Mouse (Mus musculus) neural tube, embryonic 11.5 days (tissue): Measurements from ENCODE around the gene Nbea. TPM values are rescaled to one million over a fixed set of nuclear protein-coding genes. Genes with fewer than 3 reads are reported as not detected.

Source experiments
- ATAC-seq: fragments of 200-750 bp; cut with Nextera tagmentation; 2 replicates; pipeline ENCODE4 v1.8.0; 2017; ENCODE audit warnings: moderate number of reproducible peaks, mild to moderate bottlenecking, moderate TSS enrichment, moderate library complexity; ENCODE audit not compliant: insufficient read depth, low FRiP score, low TSS enrichment
- DNase-seq: peaks from one replicate; pipeline ENCODE4 v3.0.0-alpha.2; 2015; ENCODE audit warnings: low spot score
- H3K27ac ChIP-seq: fragments of 300-500 bp; sonication (generic); 2 replicates; pipeline ENCODE4 v1.5.1; 2014; ENCODE audit warnings: low read depth, mild to moderate bottlenecking, low read length
- H3K27me3 ChIP-seq: fragments of 300-500 bp; sonication (generic); 2 replicates; pipeline ENCODE4 v1.6.1; 2014; ENCODE audit warnings: mild to moderate bottlenecking, low read length, mixed read lengths; ENCODE audit not compliant: control insufficient read depth, insufficient read depth
- H3K36me3 ChIP-seq: fragments of 300-500 bp; sonication (generic); 2 replicates; pipeline ENCODE4 v1.6.1; 2014; ENCODE audit warnings: mild to moderate bottlenecking, low read length, moderate library complexity, mixed read lengths; ENCODE audit not compliant: control insufficient read depth, insufficient read depth
- H3K4me1 ChIP-seq: fragments of 300-500 bp; sonication (generic); 2 replicates; pipeline ENCODE4 v1.6.1; 2014; ENCODE audit warnings: low read length, mixed read lengths; ENCODE audit not compliant: control insufficient read depth, insufficient read depth
- H3K4me2 ChIP-seq: fragments of 300-500 bp; sonication (generic); 2 replicates; pipeline ENCODE4 v1.6.1; 2014; ENCODE audit warnings: low read depth, mild to moderate bottlenecking, moderate library complexity
- H3K4me3 ChIP-seq: fragments of 300-500 bp; sonication (generic); 2 replicates; pipeline ENCODE4 v1.5.1; 2014; ENCODE audit warnings: low read depth, low read length
- H3K9ac ChIP-seq: fragments of 300-500 bp; sonication (generic); 2 replicates; pipeline ENCODE4 v1.6.1; 2014; ENCODE audit warnings: mild to moderate bottlenecking, low read length
- H3K9me3 ChIP-seq: fragments of 300-500 bp; sonication (generic); 2 replicates; pipeline ENCODE4 v1.6.1; 2016; ENCODE audit warnings: low read length; ENCODE audit not compliant: control insufficient read depth
- WGBS: fragments of 180-500 bp; shearing (Covaris S2); extraction: QIAGEN DNeasy Blood & Tissue Kit; methylation state at CpG from one replicate; pipeline ENCODE4 v1.1.7; 2014; 5-methylcytosine and 5-hydroxymethylcytosine counted together
- polyA plus RNA-seq: library from polyadenylated mRNA; unstranded; fragments of >200 nt; fragmentation: Nextera tagmentation; extraction: Ambion mirVana; gene quantifications from 2 replicates; pipeline ENCODE4 v1.2.1, GENCODE M21; 2014

The Nbea gene
- polyA plus RNA-seq, 1 experiment from 2014 or later: 18.8 TPM

DNA sequence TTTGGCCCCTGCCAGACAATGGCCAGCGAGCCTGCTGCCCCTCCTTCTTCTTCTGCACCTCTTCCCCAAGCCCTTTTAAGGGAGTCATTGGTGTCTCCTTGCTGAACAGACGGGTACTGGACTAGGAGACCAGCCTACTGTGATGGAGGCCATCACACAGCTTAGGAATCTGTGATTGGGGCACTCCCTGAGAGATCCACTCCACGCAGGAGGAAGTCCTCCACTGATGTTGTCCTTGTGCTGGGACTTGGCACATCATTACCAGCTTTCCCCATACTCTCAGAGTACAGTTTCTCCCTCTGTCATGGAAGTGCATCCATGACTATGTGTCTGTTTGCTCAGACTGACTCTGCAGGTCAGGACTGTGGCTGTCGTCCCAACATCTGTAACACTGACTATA is 531.6 kb downstream of the Nbea start:
- WGBS: 83% methylated on average over 4 of the region's 4 CpGs
- Histone ChIP-seq H3K27me3 (no peaks in the 10 kb centered on the region), H3K27ac (no peak overlapping the region), H3K9me3 (no peaks in the 10 kb centered on the region), H3K9ac (no peak overlapping the region), H3K36me3 (no peaks in the 10 kb centered on the region), H3K4me1 (0 out of 2 replicates have a peak, but pooled peaks cover 2% of the 10 kb centered on the region), H3K4me3 (no peak overlapping the region), H3K4me2 (no peak overlapping the region)
- ATAC-seq (no peak), DNase-seq (no peak)

DNA sequence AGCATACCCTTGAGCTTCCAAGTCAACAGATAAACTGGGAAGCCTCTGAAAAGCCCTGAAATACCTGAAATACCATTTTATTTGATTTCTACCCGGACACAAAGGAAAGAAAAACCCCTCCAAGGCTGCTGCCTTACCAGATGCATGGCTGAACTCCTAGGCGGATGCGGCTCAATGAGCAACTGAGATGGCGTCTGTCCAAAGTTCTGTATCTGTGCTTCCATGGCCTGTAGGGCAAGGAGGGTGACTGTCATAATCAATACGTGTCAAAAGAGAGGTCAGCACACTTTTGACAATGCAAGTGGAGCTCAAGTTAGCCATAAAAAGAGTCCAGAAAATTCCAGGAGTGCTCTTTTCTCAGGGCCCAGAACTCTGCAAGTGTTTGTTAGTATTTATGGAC is 534.0 kb downstream of the Nbea start:
- Histone ChIP-seq H3K4me3 (no peak overlapping the region), H3K36me3 (no peaks in the 10 kb centered on the region), H3K4me2 (no peak overlapping the region), H3K9ac (no peak overlapping the region), H3K27ac (no peak overlapping the region), H3K27me3 (no peaks in the 10 kb centered on the region), H3K9me3 (no peaks in the 10 kb centered on the region), H3K4me1 (peaks cover 8% of the 10 kb centered on the region; the same call in 1 of the 2 replicates)
- DNase-seq: no peak
- no peak for ATAC-seq
- 86% methylated on average over 5 of the region's 5 CpGs for WGBS

DNA sequence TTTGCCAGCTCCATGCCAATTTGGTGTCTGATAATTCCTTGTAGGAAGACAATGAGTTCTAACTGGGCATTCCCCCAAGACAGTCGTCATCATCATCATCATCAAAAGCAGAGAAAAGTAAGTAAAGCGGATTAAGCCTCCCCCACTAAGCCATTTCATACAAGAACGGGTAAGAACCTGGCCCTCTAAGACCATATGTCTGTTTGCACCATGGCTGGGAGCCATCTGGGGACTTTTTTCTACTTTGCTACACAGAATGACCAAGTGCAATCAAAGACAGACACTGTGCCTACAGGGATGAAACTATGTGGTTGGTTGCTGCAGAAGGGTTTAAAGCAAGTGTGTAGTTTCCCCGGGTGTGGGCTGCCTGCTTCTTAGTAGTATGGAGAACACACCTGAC is 535.2 kb downstream of the Nbea start:
- Histone ChIP-seq H3K27ac (no peak overlapping the region), H3K27me3 (no peaks in the 10 kb centered on the region), H3K36me3 (no peaks in the 10 kb centered on the region), H3K4me2 (no peak overlapping the region), H3K9me3 (no peaks in the 10 kb centered on the region), H3K4me1 (peaks cover 11% of the 10 kb centered on the region; the same call in 1 of the 2 replicates), H3K4me3 (no peak overlapping the region), H3K9ac (no peak overlapping the region)
- ATAC-seq: no peak
- no peak for DNase-seq
- WGBS: 83% methylated on average over 4 of the region's 4 CpGs

DNA sequence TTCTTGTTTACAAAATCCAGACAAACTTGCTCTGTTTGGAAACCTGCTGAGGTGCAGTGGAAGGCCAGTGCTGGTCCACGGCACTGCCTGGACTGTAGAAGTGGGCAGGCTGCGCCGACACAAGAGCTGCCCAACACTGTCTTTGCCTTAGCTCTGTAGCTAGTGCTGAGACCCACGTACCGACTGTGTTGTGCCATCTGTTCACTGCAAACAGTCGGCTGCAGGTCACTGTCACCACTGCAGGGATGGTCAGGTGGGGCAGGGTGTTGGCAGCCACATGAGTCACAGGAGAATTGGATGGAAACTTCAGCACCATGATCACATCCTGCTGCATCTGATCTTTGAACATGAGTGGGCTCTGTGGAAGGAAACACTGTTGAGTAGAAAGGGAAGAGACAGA is 536.3 kb downstream of the Nbea start:
- Histone ChIP-seq H3K36me3 (no peaks in the 10 kb centered on the region), H3K9ac (no peak overlapping the region), H3K4me1 (peaks cover 11% of the 10 kb centered on the region; the same call in 1 of the 2 replicates), H3K9me3 (no peaks in the 10 kb centered on the region), H3K4me2 (no peak overlapping the region), H3K4me3 (no peak overlapping the region), H3K27ac (no peak overlapping the region), H3K27me3 (no peaks in the 10 kb centered on the region)
- 76% methylated on average over 6 of the region's 6 CpGs for WGBS
- DNase-seq (no peak), ATAC-seq (no peak)

DNA sequence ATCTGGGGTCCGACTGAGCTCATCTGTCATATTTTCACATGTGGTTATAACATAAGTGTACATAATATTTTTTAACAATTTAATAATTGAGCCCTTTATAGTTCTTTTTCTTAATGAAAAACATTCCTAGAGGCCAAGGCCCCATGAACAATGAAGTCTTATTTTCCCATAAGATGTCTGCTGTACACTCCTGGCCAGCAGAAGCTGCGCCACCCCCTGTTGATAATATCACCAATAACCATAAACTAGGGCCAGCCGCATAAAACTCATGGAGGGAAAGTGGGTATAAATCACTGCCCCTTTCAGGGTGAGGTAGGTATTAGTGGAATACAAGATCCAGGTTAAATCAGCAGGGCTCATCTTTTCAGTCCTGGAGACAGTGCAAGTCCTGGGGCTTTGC is 537.1 kb downstream of the Nbea start:
- ATAC-seq: no peak
- H3K27me3 ChIP-seq: no peaks in the 10 kb centered on the region
- 70% methylated on average over 3 of the region's 3 CpGs for WGBS
- peaks cover 11% of the 10 kb centered on the region; the same call in 1 of the 2 replicates for H3K4me1 ChIP-seq
- H3K9ac ChIP-seq: no peak overlapping the region
- no peak for DNase-seq
- no peak overlapping the region for H3K27ac ChIP-seq
- H3K9me3 ChIP-seq: no peaks in the 10 kb centered on the region
- no peak overlapping the region for H3K4me3 ChIP-seq
- no peak overlapping the region for H3K4me2 ChIP-seq
- H3K36me3 ChIP-seq: no peaks in the 10 kb centered on the region

DNA sequence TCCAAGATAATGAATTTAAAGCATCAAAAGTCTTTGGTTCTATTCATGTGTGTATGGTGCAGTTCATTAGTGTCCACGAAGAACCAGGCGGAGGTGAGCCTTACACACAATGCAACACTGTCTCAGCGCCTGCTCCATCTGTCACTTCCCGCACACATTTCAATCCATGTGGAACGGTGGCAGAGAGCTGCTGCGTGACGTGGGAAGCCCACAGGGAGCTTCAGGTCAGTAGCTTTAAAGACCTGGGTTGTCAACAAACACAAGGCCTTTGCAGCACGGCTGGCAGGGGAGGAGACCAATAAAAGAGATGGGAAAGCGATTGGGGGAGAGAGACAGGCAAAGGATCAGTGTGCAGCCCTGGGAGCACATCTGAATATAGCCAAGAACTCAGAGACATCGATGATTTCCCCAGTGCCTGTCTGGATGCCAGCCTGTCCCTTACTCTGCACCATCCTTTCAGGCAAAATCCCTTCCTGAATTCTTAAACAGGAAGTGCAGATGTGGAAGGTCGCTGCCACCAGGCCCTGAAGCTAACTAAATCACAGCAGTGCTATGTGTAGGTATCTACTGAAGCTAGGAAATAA is 539.4 kb downstream of the Nbea start:
- Histone ChIP-seq H3K4me2 (no peak overlapping the region), H3K27ac (no peak overlapping the region), H3K9ac (no peak overlapping the region), H3K36me3 (no peaks in the 10 kb centered on the region), H3K4me1 (peaks cover 9% of the 10 kb centered on the region; the same call in 1 of the 2 replicates), H3K27me3 (no peaks in the 10 kb centered on the region), H3K9me3 (no peaks in the 10 kb centered on the region), H3K4me3 (no peak overlapping the region)
- no peak for DNase-seq
- ATAC-seq: no peak
- WGBS: 50% methylated on average over 11 of the region's 11 CpGs

DNA sequence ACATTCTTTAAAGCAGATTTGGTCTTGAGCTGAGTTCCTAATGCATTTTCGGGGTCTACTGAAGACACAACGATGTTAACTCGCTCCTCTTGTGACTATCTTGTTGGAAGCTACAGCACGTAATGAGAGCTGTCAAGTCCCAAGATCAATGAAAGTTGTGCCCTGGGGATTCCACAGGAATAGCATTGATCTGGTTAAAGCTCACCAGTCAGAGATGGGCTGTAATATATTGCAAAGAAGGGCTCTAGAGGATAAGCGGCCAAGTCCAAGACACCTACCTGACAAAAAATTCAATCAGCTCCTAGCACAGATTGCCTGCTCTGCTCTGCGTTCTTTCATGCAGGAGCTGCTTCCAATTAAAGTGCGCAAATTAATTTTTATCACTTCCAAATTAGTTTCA is 545.8 kb downstream of the Nbea start:
- Histone ChIP-seq H3K4me1 (peaks cover 6% of the 10 kb centered on the region; the same call in 1 of the 2 replicates), H3K27me3 (no peaks in the 10 kb centered on the region), H3K36me3 (no peaks in the 10 kb centered on the region), H3K4me3 (no peak overlapping the region), H3K9ac (no peak overlapping the region), H3K9me3 (no peaks in the 10 kb centered on the region), H3K27ac (no peak overlapping the region), H3K4me2 (no peak overlapping the region)
- 77% methylated on average over 7 of the region's 7 CpGs for whole genome bisulfite sequencing
- ATAC-seq: no peak
- DNase-seq: peak; percentile 47

DNA sequence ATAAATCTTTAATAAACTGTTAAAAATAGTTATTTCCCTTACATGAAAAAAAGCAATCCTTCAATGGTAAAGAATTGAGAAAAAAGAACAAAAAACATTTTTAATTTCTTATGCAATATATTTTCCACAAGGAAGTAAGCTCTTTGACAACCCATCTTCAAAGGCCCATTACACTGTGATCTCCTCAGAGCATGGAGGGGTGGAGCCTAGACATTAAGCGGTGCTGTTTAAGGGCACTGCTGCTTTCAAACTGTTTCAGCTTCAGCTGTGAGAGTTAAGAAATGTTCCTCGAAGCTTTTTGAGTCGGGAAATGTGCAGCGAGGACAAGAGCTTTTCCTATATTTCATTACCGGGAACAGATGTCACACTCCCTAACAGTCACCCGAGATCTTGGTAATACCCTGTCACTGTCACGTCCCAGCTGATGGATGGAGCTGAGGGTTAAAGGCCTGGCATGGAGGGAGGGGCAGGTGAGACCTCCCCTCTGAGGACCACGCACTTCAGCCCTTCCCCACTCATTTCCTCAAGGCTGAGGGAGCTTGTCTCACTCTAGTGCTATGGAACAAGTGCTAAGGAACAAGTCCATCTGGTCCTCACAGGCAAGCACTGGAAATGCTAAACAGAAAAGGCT is 547.8 kb downstream of the Nbea start:
- no peak overlapping the region for H3K9ac ChIP-seq
- H3K4me1 ChIP-seq: peaks cover 6% of the 10 kb centered on the region; the same call in 1 of the 2 replicates
- no peaks in the 10 kb centered on the region for H3K36me3 ChIP-seq
- no peak for ATAC-seq
- H3K27ac ChIP-seq: no peak overlapping the region
- no peaks in the 10 kb centered on the region for H3K9me3 ChIP-seq
- H3K4me3 ChIP-seq: no peak overlapping the region
- no peaks in the 10 kb centered on the region for H3K27me3 ChIP-seq
- no peak overlapping the region for H3K4me2 ChIP-seq
- no peak for DNase-seq
- 40% methylated on average over 8 of the region's 8 CpGs for WGBS

DNA sequence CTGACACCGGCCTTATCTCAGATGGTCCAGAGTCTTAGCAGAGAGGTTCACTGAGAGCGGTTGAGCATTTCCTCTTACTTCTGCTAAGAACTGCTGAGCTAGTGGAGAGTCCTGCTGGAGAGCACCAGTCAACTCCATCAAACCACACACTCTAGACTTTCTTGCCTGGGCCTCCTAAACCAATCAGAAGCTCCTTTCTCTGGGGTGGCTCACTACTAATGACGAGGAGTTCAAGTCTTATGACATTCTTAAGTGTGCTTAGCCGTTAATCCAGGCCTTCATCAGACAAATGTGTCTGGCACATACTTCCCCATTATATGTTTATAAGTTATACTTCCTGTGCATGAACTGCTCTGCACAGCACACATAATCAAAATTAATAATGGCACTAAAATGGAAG is 556.4 kb downstream of the Nbea start:
- H3K36me3 ChIP-seq: 0 out of 2 replicates have a peak, but pooled peaks cover 2% of the 10 kb centered on the region
- no peaks in the 10 kb centered on the region for H3K27me3 ChIP-seq
- H3K27ac ChIP-seq: no peak overlapping the region
- no peak for DNase-seq
- no peak overlapping the region for H3K4me2 ChIP-seq
- H3K4me3 ChIP-seq: no peak overlapping the region
- H3K9ac ChIP-seq: no peak overlapping the region
- 90% methylated on average over 4 of the region's 4 CpGs for WGBS
- no peaks in the 10 kb centered on the region for H3K9me3 ChIP-seq
- no peak for ATAC-seq
- H3K4me1 ChIP-seq: no peaks in the 10 kb centered on the region; the same call in 1 of the 2 replicates
